Mouse (Mus musculus): ENCODE results near the gene Rock2.

DNA sequence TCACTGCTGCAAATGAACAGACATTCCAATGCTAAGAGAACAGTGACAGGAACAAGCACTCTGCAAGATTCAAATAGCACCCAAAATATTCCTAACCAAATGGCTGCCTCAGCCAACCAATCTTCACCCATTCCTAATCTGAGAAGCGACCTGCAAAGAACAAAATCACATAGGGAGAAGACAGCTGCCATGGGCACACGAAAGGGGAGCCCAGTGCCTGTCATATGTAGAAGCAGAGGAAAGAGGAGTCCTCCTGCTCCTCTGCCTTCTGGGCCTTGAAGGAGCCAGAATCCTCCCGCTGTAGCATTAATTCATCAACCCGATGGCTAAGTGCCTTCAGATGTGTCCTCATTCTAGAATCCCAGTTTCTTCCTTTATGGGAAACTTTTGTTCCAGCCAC is 10.2 kb upstream of the Rock2 start:
- TF ChIP-seq TCF3 (IDR thresholded peaks at IDR 0.05; ENCODE audit: insufficient read length, low read depth) (no peak), POLR2A (IDR thresholded peaks at IDR 0.05; ENCODE audit: insufficient read length, low read depth) (no peak), USF1 (IDR thresholded peaks at IDR 0.05; ENCODE audit: low read depth) (no peak), MYOD1 (IDR thresholded peaks at IDR 0.05; ENCODE audit: control insufficient read depth in 1 of 3, insufficient read length in 2 of 3, low read depth in 2 of 3) (no peak), CEBPB (IDR thresholded peaks at IDR 0.05; ENCODE audit: insufficient read depth, poor library complexity, severe bottlenecking) (no peak), E2F4 (IDR thresholded peaks at IDR 0.05; ENCODE audit: insufficient read depth) (no peak), POLR2AphosphoS2 (IDR thresholded peaks at IDR 0.05; ENCODE audit: insufficient read length, low read depth) (no peak), MAX (IDR thresholded peaks at IDR 0.05; ENCODE audit: low read depth) (no peak), MYOG (IDR thresholded peaks at IDR 0.05; ENCODE audit: control insufficient read depth in 1 of 3, insufficient read depth in 1 of 3, insufficient read length in 2 of 3, low read depth in 2 of 3) (no peak), TCF12 (IDR thresholded peaks at IDR 0.05; ENCODE audit: insufficient read depth, poor library complexity, severe bottlenecking) (no peak), REST (IDR thresholded peaks at IDR 0.05; ENCODE audit: insufficient read depth, insufficient read length) (no peak)
